ENCODE assay signal across 8 mouse cellular contexts in genomic region chr10:82240742-82241400, GRCm38 (mm10). TPM values are rescaled to one million over a fixed set of nuclear protein-coding genes. Genes with fewer than 3 reads are reported as not detected.
DNase-seq lines count a peak whose midpoint lies in the region; ATAC-seq lines count a peak whose summit lies in the region.

TSS of gene Zfp938 (minus strand) at chr10:82241280.

- peak within 1 kb of the TSS; percentile 89 for H3K27ac ChIP-seq in hindbrain, embryonic 13.5 days

- 0 out of 2 replicates have a peak, but pooled peaks cover 4% of the 10 kb centered on the region for H3K27me3 ChIP-seq in hindbrain, embryonic 13.5 days

- H3K4me1 ChIP-seq in hindbrain, embryonic 13.5 days (replicated peaks) = peaks cover 13% of the 10 kb centered on the region

- WGBS in hindbrain, embryonic 13.5 days = 3% methylated on average over 27 of the region's 27 CpGs

- H3K36me3 ChIP-seq in hindbrain, embryonic 13.5 days = peaks cover 24% of the 10 kb centered on the region

- peak within 1 kb of the TSS; percentile 72 for H3K4me3 ChIP-seq in hindbrain, embryonic 13.5 days

- DNase-seq in NIH3T3 (ENCODE audit: low read depth) = peak; percentile 94
- peak; percentile 90 for DNase-seq in cerebellum, adult 9-11 months
- peak; percentile 72 for DNase-seq in frontal cortex, postnatal 14 days (ENCODE audit: low spot score in 2 of 2)
- peak; percentile 76 to 91 for DNase-seq in layer of hippocampus, postnatal 14 days (ENCODE audit: low spot score in 2 of 2)
- DNase-seq in lung, postnatal 10 days = peak; percentile 91
- DNase-seq in ovary, postnatal 14 days (ENCODE audit: low spot score) = peak; percentile 52
- DNase-seq in thymus, postnatal 14 days = peak; percentile 78

- ATAC-seq in hindbrain, embryonic 13.5 days (ENCODE audit: low FRiP score) = peak; percentile 100

- H3K4me2 ChIP-seq in hindbrain, embryonic 13.5 days = peak within 1 kb of the TSS; percentile 63

- H3K9me3 ChIP-seq in hindbrain, embryonic 13.5 days = peaks cover 23% of the 10 kb centered on the region

- peak within 1 kb of the TSS; percentile 85 for H3K9ac ChIP-seq in hindbrain, embryonic 13.5 days

RNA-seq across cellular contexts. Expression of gene Zfp938, which starts in this region (rescaled TPM):
- 23.2 and 24.6 TPM in 2 replicates for polyA plus RNA-seq in hindbrain, embryonic 13.5 days (2015; fragmentation: Nextera tagmentation; extraction: Ambion mirVana)
- total RNA-seq in layer of hippocampus, postnatal 14 days (2021) = 10 to 100 TPM; 23.1 to 25.5 TPM

Comparison
In these comparisons a context has a peak if more than half of its experiments do, and no peak if none do; other contexts are left out.
1. Peak in every context shown above with its lines: DNase-seq, ATAC-seq, H3K4me3 ChIP-seq and H3K27ac ChIP-seq.